10 mouse cellular contexts compared by ENCODE assay signal in the genomic region with DNA sequence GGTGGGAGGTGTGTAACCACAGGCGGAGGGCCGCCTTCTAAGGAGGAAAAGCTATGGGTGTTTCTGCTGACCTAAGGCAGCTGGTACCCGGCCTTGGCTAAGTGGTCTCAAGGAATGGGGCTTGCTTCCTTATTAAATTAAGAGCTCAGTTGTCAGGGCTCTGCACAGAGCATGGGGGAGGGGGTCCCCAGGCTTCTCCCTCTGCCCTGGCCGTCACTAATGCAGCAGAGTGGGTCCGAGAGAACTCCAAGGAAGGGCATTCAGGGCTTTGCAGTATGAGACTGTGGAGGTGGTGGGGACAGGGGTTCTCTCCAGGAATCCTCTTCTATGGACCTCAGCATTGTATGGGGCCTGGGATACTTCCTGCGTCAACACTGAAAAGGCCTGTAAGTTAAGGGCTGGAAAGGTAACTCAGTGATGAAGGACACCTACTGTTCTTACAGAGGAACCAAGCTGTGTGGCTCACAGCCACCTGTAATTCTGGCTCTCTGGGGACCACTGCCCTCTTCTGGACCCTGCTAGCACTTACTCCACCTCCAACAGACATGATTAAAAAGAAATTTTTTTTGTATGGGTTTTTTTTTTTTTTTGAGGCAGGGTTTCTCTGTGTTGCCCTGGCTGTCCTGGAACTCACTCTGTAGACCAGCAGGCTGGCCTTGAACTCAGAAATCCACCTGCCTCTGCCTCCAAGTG. TPM values are rescaled to one million over a fixed set of nuclear protein-coding genes. Genes with fewer than 3 reads are reported as not detected.
DNase-seq lines count a peak whose midpoint lies in the region; ATAC-seq and TF ChIP-seq lines count a peak whose summit lies in the region.
"Had no signal": no experiment of that assay in that cellular context is flagged by ENCODE, and none has a peak within 500 bp of the region (broad histone marks: within the 10 kb centered on the region; RNA-seq: fewer than 3 reads in every experiment).

No protein-coding gene starts in this region.

- H3K9ac ChIP-seq in hindbrain, embryonic 11.5 days (ENCODE audit: low read depth, low read length): no peak overlapping the region
- H3K9ac ChIP-seq: heart, embryonic 13.5 days had no signal

- 0 out of 2 replicates have a peak, but pooled peaks have one; percentile 12 for ATAC-seq in hindbrain, embryonic 11.5 days (ENCODE audit: low FRiP score)
- peak; percentile 61 to 68 for ATAC-seq in hematopoietic stem cell, adult 5-6 weeks (replicated peaks in 1 of 2; ENCODE audit: insufficient read depth in 1 of 2, low FRiP score in 2 of 2, low TSS enrichment in 1 of 2, low read depth in 1 of 2, poor library complexity in 2 of 2, severe bottlenecking in 2 of 2)

- H3K9me3 ChIP-seq in hindbrain, embryonic 11.5 days (ENCODE audit: control insufficient read depth, low read length): no peaks in the 10 kb centered on the region
- H3K9me3 ChIP-seq in hindbrain, embryonic 10.5 days: 0 out of 2 replicates have a peak, but pooled peaks cover 4% of the 10 kb centered on the region

- intact Hi-C loops in left cerebral cortex, postnatal 10 days (cut with DNase I): no loop called here

- peak; percentile 20; the same call in 1 of the 2 replicates for TF ChIP-seq CTCF in spleen, adult 2 months (IDR thresholded peaks at IDR 0.05; ENCODE audit: extremely low read depth, insufficient read depth, insufficient read length, insufficient replicate concordance)

- no peaks in the 10 kb centered on the region for H3K36me3 ChIP-seq in hindbrain, embryonic 11.5 days (ENCODE audit: control insufficient read depth, insufficient read depth, low read length)
- no peaks in the 10 kb centered on the region for H3K36me3 ChIP-seq in hindbrain, embryonic 10.5 days
- H3K36me3 ChIP-seq in spleen, adult 2 months (ENCODE audit: control insufficient read depth, insufficient read depth, low read length): no peaks in the 10 kb centered on the region
- H3K36me3 ChIP-seq: heart, embryonic 13.5 days had no signal

- H3K27ac ChIP-seq in hindbrain, embryonic 11.5 days (ENCODE audit: low read depth, low read length): no peak overlapping the region
- no peak overlapping the region for H3K27ac ChIP-seq in hindbrain, embryonic 10.5 days
- peak overlapping the region; percentile 79 for H3K27ac ChIP-seq in spleen, adult 2 months (ENCODE audit: insufficient read depth, low read length)
- H3K27ac ChIP-seq: heart, embryonic 13.5 days had no signal

- TF ChIP-seq POLR2A in spleen, adult 2 months (IDR thresholded peaks at IDR 0.05; ENCODE audit: low read depth, low read length): no peak

- no peak for DNase-seq in hindbrain, embryonic 11.5 days (ENCODE audit: low spot score)
- no peak for DNase-seq in hindbrain, embryonic 10.5 days (ENCODE audit: low spot score)
- no peak for DNase-seq in spleen, adult 2 months (ENCODE audit: low read depth in 1 of 2, low spot score in 2 of 2)
- no peak for DNase-seq in spleen, adult 12 weeks (ENCODE audit: low spot score)
- peak; percentile 62 for DNase-seq in thymus, postnatal 4 days
- DNase-seq in left cerebral cortex, adult 9 months (ENCODE audit: low spot score in 2 of 2): no peak
- DNase-seq in left cerebral cortex, postnatal 10 days (ENCODE audit: extremely low spot score in 1 of 2, low spot score in 2 of 2): no peak

- H3K4me1 ChIP-seq in hindbrain, embryonic 11.5 days (replicated peaks; ENCODE audit: control insufficient read depth, insufficient read depth, low read length): no peaks in the 10 kb centered on the region
- H3K4me1 ChIP-seq in hindbrain, embryonic 10.5 days (replicated peaks): peaks cover 5% of the 10 kb centered on the region; the same call in 1 of the 2 replicates
- peaks cover 10% of the 10 kb centered on the region; the same call in 1 of the 2 replicates for H3K4me1 ChIP-seq in spleen, adult 2 months (ENCODE audit: control insufficient read depth, insufficient read depth, insufficient read length)

- no peak overlapping the region for H3K4me3 ChIP-seq in hindbrain, embryonic 11.5 days (ENCODE audit: low read depth, low read length)
- no peak overlapping the region for H3K4me3 ChIP-seq in hindbrain, embryonic 10.5 days
- H3K4me3 ChIP-seq in spleen, adult 2 months (ENCODE audit: extremely low read depth, insufficient read depth, insufficient read length): no peak overlapping the region
- H3K4me3 ChIP-seq: heart, embryonic 13.5 days had no signal

- WGBS in hindbrain, embryonic 11.5 days: 59% methylated on average over 6 of the region's 6 CpGs
- WGBS in hindbrain, embryonic 10.5 days: 50% methylated on average over 6 of the region's 6 CpGs
- 85% methylated on average over 6 of the region's 6 CpGs for WGBS in spleen, adult 2 months

- no peak overlapping the region for H3K4me2 ChIP-seq in hindbrain, embryonic 11.5 days (replicated peaks; ENCODE audit: low read depth, low read length)
- H3K4me2 ChIP-seq: heart, embryonic 13.5 days had no signal

- no peaks in the 10 kb centered on the region for H3K27me3 ChIP-seq in hindbrain, embryonic 11.5 days (ENCODE audit: control insufficient read depth, insufficient read depth, low read length)
- H3K27me3 ChIP-seq in hindbrain, embryonic 10.5 days (ENCODE audit: insufficient read depth, poor library complexity, severe bottlenecking): peaks cover 10% of the 10 kb centered on the region; the same call in 1 of the 2 replicates
- no peaks in the 10 kb centered on the region for H3K27me3 ChIP-seq in spleen, adult 2 months (ENCODE audit: control insufficient read depth, insufficient read depth, low read length)

RNA-seq across cellular contexts. Expression of a gene that starts 19.5 kb away (rescaled TPM):
- not detected in 2 replicates for polyA plus RNA-seq in hindbrain, embryonic 11.5 days (2014; fragmentation: Nextera tagmentation; extraction: Ambion mirVana)
- polyA plus RNA-seq in hindbrain, embryonic 10.5 days (2016; fragmentation: Nextera tagmentation; extraction: Ambion mirVana): not detected in 2 replicates
- not detected in 2 replicates for polyA plus RNA-seq in spleen, adult 2 months (2012; rRNA removed)
- total RNA-seq in hematopoietic stem cell, adult 5-6 weeks (2017): not detected in 2 replicates
- not detected for total RNA-seq in left cerebral cortex, postnatal 10 days (2021)
- total RNA-seq: neutrophil, adult 5-6 weeks had no signal
- polyA plus RNA-seq: heart, embryonic 13.5 days had no signal
